Mouse (Mus musculus): ENCODE measurements around the gene Tspan9.

Gene Tspan9

GRCm38 (mm10) chr6:128035250-128035929 is 108.0 kb downstream of the Tspan9 start:
- DNase-seq (ENCODE audit: low read depth, low spot score), result no peak
- no peaks in the 10 kb centered on the region for H3K27me3 ChIP-seq (ENCODE audit: control insufficient read depth, insufficient read depth, low read length, poor library complexity, severe bottlenecking)
- H3K36me3 ChIP-seq (ENCODE audit: control insufficient read depth, insufficient read depth, low read length, poor library complexity, severe bottlenecking), result no peaks in the 10 kb centered on the region

- Histone ChIP-seq H3K27me3 (ENCODE audit: control insufficient read depth, insufficient read depth, low read length, poor library complexity, severe bottlenecking) (no peaks in the 10 kb centered on the region), H3K36me3 (ENCODE audit: control insufficient read depth, insufficient read depth, low read length, poor library complexity, severe bottlenecking) (no peaks in the 10 kb centered on the region)
- DNase-seq (ENCODE audit: low read depth, low spot score), result no peak
Measured at GRCm38 (mm10) chr6:128034317-128035249, 108.8 kb downstream of the Tspan9 start.

GRCm38 (mm10) chr6:128033868-128034250 is 109.5 kb downstream of the Tspan9 start:
- DNase-seq (ENCODE audit: low read depth, low spot score), result no peak
- no peaks in the 10 kb centered on the region for H3K36me3 ChIP-seq (ENCODE audit: control insufficient read depth, insufficient read depth, low read length, poor library complexity, severe bottlenecking)
- no peaks in the 10 kb centered on the region for H3K27me3 ChIP-seq (ENCODE audit: control insufficient read depth, insufficient read depth, low read length, poor library complexity, severe bottlenecking)

GRCm38 (mm10) chr6:128033172-128033867 is 110.1 kb downstream of the Tspan9 start:
- DNase-seq (ENCODE audit: low read depth, low spot score), result no peak
- no peaks in the 10 kb centered on the region for H3K36me3 ChIP-seq (ENCODE audit: control insufficient read depth, insufficient read depth, low read length, poor library complexity, severe bottlenecking)
- H3K27me3 ChIP-seq (ENCODE audit: control insufficient read depth, insufficient read depth, low read length, poor library complexity, severe bottlenecking), result no peaks in the 10 kb centered on the region

- no peaks in the 10 kb centered on the region for H3K36me3 ChIP-seq (ENCODE audit: control insufficient read depth, insufficient read depth, low read length, poor library complexity, severe bottlenecking)
- peak; percentile 44 for DNase-seq (ENCODE audit: low read depth, low spot score)
- no peaks in the 10 kb centered on the region; the same call in 1 of the 2 replicates for H3K27me3 ChIP-seq (ENCODE audit: control insufficient read depth, insufficient read depth, low read length, poor library complexity, severe bottlenecking)
Measured at GRCm38 (mm10) chr6:128032252-128033171, 110.9 kb downstream of the Tspan9 start.

GRCm38 (mm10) chr6:128031584-128031983 is 111.8 kb downstream of the Tspan9 start:
- no peaks in the 10 kb centered on the region; the same call in 1 of the 2 replicates for H3K27me3 ChIP-seq (ENCODE audit: control insufficient read depth, insufficient read depth, low read length, poor library complexity, severe bottlenecking)
- DNase-seq (ENCODE audit: low read depth, low spot score), result no peak
- no peaks in the 10 kb centered on the region for H3K36me3 ChIP-seq (ENCODE audit: control insufficient read depth, insufficient read depth, low read length, poor library complexity, severe bottlenecking)

- DNase-seq (ENCODE audit: low read depth, low spot score), result no peak
- no peaks in the 10 kb centered on the region; the same call in 1 of the 2 replicates for H3K27me3 ChIP-seq (ENCODE audit: control insufficient read depth, insufficient read depth, low read length, poor library complexity, severe bottlenecking)
- H3K36me3 ChIP-seq (ENCODE audit: control insufficient read depth, insufficient read depth, low read length, poor library complexity, severe bottlenecking), result no peaks in the 10 kb centered on the region
Measured at GRCm38 (mm10) chr6:128031096-128031495, 112.3 kb downstream of the Tspan9 start.

GRCm38 (mm10) chr6:128030475-128030874 is 112.9 kb downstream of the Tspan9 start:
- no peak for DNase-seq (ENCODE audit: low read depth, low spot score)
- Histone ChIP-seq H3K36me3 (ENCODE audit: control insufficient read depth, insufficient read depth, low read length, poor library complexity, severe bottlenecking) (no peaks in the 10 kb centered on the region), H3K27me3 (ENCODE audit: control insufficient read depth, insufficient read depth, low read length, poor library complexity, severe bottlenecking) (no peaks in the 10 kb centered on the region; the same call in 1 of the 2 replicates)

- Histone ChIP-seq H3K36me3 (ENCODE audit: control insufficient read depth, insufficient read depth, low read length, poor library complexity, severe bottlenecking) (no peaks in the 10 kb centered on the region), H3K27me3 (ENCODE audit: control insufficient read depth, insufficient read depth, low read length, poor library complexity, severe bottlenecking) (no peaks in the 10 kb centered on the region; the same call in 1 of the 2 replicates)
- no peak for DNase-seq (ENCODE audit: low read depth, low spot score)
Measured at GRCm38 (mm10) chr6:128029517-128030348, 113.7 kb downstream of the Tspan9 start.

- Histone ChIP-seq H3K36me3 (ENCODE audit: control insufficient read depth, insufficient read depth, low read length, poor library complexity, severe bottlenecking) (no peaks in the 10 kb centered on the region), H3K27me3 (ENCODE audit: control insufficient read depth, insufficient read depth, low read length, poor library complexity, severe bottlenecking) (no peaks in the 10 kb centered on the region; the same call in 1 of the 2 replicates)
- DNase-seq (ENCODE audit: low read depth, low spot score), result no peak
Measured at GRCm38 (mm10) chr6:128028116-128028940, 115.1 kb downstream of the Tspan9 start.

- Histone ChIP-seq H3K36me3 (ENCODE audit: control insufficient read depth, insufficient read depth, low read length, poor library complexity, severe bottlenecking) (no peaks in the 10 kb centered on the region), H3K27me3 (ENCODE audit: control insufficient read depth, insufficient read depth, low read length, poor library complexity, severe bottlenecking) (no peaks in the 10 kb centered on the region; the same call in 1 of the 2 replicates)
- no peak for DNase-seq (ENCODE audit: low read depth, low spot score)
Measured at GRCm38 (mm10) chr6:128025997-128026396, 117.4 kb downstream of the Tspan9 start.

GRCm38 (mm10) chr6:128025581-128025980 is 117.8 kb downstream of the Tspan9 start:
- H3K27me3 ChIP-seq (ENCODE audit: control insufficient read depth, insufficient read depth, low read length, poor library complexity, severe bottlenecking), result no peaks in the 10 kb centered on the region; the same call in 1 of the 2 replicates
- no peaks in the 10 kb centered on the region for H3K36me3 ChIP-seq (ENCODE audit: control insufficient read depth, insufficient read depth, low read length, poor library complexity, severe bottlenecking)
- no peak for DNase-seq (ENCODE audit: low read depth, low spot score)

All from splenic B cell, adult 2 months (primary cell).